Mouse (Mus musculus) adrenal gland, adult (tissue): ENCODE results near the gene Gm49333.
A peak's percentile ranks its signal among the peaks of the same experiment; 100 is the strongest.

Experiments used
- DNase-seq, 2 experiments: peaks; one replicate each; pipeline ENCODE4 v3.0.0; 2022 to 2023; ENCODE audit warnings: low spot score in 1 of 2; ENCODE audit not compliant: inconsistent age in 2 of 2

The Gm49333 gene

DNA sequence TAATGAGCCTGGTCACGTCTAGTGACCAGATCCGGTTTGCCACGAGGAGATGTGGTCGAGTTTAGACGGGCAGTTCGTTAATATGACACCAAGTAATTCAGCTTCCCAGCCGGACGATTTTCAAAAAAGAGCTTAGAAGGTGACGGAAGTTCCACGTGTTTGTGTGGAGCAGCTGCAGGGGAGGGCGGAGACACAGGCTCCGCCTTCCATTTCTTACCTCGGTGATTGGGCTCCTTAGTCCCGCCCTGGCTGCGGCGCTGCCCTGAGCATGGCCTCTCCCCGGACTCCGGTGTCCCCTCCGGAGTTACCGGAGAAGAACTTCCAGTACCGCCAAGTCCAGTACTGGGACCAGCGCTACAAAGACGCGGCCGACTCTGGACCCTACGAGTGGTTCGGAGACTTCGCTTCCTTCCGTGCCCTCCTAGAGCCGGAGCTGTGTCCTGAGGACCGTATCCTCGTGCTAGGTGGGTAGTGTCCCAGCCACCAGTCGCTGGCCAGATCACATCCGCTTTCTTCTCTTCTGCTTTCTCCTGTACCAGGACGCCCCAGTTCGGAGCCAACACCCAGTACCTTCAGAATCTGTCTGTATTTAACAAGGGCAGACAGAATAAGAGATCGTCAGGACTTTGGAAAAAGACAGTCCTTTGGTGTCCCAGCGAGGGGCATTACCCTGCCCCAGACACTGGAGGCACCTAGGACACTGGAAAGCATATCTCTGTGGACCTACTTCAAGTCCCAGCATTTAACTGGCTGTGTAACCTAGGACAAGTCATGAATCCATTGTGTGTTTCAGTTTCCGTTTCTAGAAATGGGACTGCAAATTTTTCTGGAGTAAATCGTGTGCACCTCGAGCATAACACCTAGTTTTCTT is at the start of gene Gm49333, which contains the start of the genes Eef1akmt4 and Alg3:
Gm49333 (plus strand) TSS at position 254 of the 871 bp plus-strand sequence.
Eef1akmt4 (plus strand) TSS at position 237 of the 871 bp plus-strand sequence.
Alg3 (minus strand) TSS at position 379 of the 871 bp plus-strand sequence.
- peak; percentile 92 to 97 for DNase-seq

DNA sequence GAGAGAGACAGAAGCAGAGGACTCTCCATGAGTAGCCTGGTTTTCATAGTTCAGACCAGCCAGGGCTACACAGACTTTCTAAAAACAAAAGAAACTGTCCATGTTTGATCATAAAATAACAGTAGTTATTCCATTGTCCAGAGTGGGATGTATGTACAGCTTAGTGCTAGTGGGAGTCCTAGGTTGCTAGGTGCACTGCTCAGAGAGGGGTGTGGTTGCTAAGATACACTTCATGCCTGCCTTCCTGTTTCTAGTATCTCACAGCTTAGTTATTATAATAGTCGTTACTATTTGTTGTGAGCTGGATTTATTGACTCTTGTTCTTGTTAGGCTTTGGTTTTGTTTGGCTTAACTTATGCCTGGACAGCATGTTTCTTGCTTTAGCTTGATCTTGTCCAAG is 46.3 kb upstream of the Gm49333 start:
- peak in 1 of 2 experiments; percentile 15 for DNase-seq

DNA sequence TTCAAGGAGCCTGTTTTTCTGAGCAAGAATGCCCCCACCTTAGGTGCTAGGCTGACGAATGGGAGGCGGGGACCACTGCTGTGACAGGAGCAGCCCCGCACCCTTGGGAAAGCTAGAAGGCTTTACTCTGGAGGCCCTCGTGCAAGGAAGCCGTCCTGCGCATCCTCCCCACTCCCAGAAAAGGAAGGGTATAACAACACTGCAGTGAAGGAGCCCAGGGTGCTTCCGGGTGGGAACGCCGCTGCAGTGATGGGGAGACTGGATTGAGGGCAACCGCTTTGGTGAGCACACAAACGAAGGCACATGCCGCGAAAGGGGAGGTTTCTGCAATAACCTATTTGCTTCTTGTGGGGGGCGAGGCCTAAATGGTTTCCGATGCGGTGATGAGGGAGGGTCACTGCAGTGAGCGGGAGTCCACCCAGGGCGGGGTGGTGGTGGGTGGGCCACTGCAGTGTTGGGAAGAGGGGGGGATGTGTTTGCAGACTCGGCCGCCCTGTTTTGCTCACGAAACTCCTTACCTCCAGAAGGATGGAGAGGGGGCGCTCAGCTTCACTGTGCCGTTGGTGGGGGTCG is 22.0 kb upstream of the Gm49333 start, which contains the start of gene Vwa5b2:
Vwa5b2 (plus strand) TSS at position 106 of the 573 bp plus-strand sequence.
- DNase-seq, result no peak

DNA sequence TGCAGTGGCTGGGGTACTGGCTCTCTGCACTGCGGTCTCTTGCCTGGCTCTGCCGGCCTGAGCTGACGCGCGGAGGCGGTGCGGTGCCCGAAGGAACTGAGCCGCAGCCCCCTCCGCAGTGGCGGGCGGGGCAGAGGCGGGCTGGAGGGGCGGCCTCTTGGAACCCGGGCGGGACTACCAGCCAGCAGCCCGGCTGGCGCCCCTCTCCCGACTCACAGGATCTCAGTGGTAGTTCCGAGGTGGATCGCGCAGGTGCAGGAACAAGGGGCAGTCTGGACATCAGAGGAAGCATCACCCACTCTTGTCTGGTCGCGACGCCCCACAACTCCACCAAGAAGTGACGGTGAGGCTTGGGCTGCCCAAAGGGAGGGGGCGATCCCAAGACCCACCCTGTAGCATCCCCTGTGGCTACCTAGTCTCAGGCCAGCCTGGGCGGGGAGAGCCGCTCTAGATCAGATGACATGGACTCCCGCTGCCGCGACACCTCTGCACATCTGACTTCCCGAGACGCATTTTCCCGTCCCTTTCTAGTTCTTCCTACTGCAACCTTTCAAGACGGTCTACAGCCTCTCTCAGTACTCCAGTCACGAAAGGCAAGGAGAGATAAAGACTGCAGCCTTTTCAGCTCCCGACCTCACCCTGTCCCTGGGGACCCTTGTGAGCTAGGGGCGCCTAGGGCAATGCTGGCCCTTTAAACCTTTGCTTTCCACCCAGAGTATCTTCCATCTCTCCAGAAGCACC is 21.3 kb upstream of the Gm49333 start:
- DNase-seq, result peak; percentile 30 to 60

DNA sequence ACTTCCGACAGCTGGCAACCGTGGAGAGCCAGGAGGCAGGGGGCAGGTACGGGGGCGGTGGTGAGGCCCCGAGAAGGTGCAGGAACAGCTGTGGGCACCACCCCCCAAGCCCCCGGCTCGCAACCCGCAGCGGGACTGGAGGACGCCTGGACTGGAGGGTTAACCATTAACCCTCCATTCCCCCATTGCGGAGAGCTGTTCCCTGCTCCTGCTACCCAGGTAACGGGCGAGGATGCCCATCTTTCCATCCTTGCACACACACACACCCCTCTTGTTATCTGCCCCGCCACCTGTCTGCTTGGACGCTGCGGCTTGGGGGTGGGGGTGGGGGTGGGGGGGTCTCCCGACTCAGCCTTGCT is 20.8 kb upstream of the Gm49333 start:
- DNase-seq, result no peak

DNA sequence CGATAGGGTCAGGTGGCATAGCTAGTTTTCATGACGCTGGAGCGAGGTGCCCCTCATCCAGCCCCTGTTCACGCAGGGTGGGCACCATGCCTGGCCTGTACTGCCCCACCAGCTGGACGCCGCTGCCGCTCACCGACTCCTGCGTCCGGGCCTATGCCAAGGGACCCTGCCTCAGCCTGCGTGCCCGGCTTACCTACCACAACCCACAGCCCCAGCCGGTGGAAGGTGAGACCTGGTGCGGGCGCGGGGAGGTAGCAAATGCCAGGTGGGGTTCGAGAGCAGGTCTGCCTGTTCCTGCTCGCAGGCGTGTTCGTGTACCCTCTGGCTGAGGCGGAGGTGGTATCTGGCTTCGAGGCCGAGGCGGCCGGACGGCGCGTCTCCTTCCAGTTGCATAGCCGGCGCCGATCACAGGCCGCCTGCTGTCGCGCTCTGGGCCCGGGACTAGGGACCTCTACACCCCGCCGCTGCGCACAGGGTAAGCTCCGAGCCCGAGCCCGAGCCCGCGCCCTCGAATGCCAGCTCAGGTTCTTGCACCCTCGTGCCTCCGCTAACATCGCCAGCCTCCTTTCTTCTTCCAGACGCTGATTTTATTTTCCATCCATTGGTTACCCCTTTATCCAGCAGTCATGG is 20.2 kb upstream of the Gm49333 start:
- no peak for DNase-seq

DNA sequence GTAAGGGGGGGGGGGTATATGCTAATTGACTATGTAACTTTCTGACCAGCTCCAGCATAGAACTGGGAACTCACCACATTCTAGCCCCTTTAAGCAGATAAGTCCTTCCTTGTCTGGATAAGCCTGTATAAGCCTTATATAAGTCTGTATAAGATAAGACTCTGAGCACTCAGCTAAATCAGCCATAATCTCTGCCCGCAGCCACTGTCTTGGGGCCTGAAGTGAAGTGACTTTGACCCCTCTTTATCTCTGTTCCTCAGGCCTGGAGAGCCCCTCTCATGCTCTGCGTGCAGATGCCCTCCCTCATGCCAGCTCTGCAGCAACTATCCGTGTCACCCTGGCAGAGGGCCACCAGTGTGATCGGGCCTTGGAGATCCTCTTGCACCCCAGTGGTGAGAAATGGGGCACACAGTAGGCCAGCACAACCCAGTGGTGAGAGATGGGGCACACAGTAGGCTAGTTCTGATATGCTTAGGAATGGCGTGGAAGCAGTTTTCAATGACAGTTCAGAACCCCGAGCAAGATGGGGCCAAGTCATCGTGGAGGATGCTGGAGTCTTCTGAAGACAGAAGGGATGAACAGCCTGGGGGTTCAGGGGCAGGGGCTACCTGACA is 16.2 kb upstream of the Gm49333 start:
- no peak for DNase-seq

DNA sequence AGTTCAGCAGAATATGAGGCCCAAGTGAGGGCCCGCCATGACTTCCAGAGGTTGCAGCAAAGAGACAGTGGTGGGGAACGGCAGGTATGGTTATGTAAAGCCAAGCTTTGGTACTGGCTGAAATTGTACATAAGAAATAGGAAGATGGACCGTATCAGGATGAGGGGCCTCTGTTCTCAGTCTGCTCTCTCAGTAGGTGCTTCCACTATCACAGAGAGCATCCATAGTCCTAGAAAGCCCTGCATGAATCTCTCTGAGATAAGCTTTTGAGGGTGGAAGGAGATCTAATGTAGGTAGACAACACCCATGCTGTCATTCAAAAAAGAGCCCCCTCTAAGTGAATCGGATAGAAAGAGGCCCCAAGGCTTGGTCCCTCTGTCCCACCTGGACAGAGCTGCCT is 15.7 kb upstream of the Gm49333 start:
- no peak for DNase-seq

DNA sequence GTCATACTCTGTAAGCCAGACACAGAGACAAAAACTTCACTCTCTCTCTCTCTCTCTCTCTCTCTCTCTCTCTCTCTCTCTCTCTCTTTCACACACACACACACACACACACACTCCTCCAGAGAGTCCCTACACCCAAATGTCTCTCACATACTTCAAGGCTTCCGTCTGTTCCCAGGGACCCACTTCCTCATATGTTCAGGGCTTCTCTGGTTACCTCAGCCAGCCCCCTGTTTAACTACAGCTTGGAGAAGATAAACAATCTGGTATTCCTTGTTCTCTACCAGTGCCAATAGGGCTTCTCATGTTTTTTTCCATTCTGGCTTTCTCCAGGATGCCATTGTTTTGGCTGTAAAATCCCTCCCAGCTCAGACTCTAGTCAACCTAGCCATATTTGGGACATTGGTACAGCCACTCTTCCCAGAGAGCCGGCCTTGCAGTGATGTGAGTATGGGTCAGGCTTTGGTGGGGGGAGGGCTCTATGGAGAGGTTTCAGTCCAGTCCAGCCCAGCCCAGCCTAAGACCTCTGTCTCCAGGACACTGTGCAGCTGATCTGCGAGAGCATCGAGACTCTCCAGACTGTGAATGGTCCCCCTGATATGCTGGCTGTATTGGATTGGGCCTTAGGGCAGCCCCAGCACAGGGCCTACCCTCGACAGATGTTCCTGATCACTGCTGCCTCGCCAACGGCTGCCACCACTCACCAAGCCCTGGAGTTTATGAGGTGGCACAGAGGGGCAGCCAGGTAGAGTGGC is 14.5 kb upstream of the Gm49333 start:
- no peak for DNase-seq

DNA sequence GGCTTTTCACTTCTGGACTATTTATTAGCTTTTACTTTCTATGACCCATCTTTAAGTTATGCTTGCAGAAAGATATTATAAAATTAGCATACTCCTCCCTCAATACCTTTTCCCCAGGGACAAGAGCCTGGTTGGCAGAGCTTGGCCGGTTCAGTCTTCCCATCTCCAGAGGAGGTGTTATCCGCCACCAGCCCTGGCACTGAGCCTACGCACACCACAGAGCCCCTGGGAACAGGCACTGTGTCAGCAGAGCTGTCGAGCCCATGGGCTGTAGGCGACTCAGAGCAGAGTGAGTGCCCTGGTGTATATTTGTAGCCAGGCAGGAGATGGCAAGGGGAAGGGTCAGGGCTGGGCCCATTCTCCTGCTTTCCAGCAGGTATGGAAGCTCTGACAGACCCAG is 10.9 kb upstream of the Gm49333 start:
- DNase-seq, result no peak

DNA sequence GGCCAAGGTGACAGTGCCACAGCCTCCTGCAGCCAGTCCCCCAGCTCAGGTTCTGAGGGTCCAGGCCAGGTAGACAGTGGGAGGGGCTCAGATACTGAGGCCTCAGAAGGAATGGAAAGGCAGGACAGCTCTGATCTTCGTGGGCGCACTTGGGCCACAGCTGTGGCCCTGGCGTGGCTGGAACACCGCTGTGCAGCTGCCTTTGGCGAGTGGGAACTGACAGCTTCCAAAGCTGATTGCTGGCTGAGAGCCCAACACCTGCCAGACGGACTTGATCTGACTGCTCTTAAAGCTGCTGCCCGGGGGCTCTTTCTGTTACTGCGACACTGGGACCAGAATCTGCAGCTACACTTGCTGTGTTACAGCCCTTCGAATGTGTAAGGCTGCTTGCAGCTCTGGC is 6.7 kb upstream of the Gm49333 start:
- no peak for DNase-seq

DNA sequence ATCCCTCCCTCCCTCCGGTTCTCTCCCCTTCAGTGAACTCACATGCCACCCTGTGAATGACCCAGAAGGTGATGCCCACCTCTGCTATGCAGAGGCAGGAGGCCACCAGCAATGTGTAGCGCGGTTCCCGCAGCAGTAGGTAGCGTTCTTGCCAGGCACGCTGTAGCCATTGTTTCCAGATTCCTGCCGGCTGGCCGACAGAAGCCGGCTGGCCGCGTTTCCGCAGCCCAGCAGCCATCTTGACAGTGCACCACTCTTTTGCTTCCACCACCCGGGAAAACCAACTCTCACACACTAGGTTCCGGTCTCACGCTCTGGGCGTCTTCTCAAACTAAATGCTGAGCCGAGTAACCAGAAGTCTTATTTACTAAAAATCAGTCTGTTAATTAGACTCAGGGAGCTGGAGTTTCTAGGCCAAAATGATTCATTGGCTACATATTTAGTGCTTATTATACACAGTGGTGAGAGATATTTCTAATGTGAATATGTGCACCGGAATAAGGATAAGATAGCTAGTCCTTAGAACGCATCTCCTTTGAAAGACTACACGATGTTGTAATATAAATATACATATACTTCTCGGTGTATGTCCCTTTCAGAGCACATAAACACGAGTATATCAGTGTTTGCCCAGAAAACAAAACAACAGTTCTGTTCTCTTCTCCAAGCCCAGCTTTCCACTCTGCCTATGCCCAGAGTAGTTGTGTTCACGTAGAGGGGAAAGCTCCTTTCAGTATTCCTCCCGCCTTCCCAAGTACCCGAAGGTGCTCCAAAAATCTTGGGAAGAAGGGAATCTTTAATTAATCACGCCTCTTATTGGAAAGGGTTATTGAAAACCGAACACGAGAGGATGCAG is 681 bp upstream of the Gm49333 start:
- DNase-seq, result peak; percentile 78 to 94

DNA sequence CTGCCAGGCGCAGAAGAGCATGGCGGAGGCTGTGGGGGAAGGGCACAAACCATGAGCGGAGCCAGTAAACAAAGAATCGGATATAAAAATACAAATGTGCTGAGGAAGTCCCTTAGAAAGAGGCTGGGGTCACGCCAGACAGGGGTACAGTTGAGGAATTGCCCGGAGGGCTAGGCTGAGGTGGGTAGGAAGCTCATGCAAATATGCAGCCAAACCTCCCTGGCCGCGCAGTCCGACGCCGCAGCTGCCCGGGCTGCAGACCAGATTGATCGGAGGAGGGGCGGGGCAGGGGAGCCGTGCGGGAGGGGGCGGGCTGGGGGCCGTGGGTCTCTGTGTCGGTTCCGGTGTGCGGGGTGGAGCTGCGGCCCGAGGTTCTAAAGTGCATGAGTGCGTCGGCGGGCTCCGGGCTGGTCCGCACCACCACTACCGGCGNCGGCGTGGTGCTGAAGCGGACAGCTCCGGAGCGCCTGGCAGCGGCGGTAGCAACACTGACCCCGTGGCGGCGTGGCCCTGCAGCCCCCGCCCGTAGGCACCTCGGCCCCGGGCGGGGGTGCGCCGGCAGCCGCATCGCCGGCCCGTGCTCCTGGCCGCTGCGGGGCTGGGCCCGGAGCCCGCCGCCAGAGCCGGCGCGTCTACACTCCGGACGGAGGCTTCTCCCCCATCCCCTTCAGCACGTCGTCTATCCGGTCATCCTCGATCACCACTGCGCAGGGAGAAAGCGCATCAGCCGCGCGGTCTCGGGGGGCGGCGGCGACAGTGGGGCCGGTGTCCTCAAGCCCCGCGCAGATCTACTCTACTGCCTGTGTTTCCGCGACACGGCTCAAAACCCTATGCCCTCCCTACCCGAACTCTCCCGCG is 8.4 kb downstream of the Gm49333 start:
- DNase-seq, result peak; percentile 45 to 78

DNA sequence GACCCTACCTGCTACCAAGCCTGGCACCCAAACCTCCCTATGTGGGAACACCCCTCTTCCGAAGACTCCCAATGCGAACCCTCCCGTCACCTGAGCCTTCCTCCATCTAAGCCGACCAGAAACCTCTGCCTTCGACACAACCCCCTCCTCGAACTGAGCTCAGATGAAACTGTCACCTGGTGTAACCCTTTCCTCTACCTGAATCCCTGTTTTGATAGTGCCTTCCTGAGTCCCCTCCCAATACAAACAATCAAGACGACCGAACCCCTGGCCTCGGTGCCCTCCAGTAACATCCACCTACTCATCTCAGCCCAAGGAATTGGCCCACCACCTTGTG is 9.0 kb downstream of the Gm49333 start:
- no peak for DNase-seq

DNA sequence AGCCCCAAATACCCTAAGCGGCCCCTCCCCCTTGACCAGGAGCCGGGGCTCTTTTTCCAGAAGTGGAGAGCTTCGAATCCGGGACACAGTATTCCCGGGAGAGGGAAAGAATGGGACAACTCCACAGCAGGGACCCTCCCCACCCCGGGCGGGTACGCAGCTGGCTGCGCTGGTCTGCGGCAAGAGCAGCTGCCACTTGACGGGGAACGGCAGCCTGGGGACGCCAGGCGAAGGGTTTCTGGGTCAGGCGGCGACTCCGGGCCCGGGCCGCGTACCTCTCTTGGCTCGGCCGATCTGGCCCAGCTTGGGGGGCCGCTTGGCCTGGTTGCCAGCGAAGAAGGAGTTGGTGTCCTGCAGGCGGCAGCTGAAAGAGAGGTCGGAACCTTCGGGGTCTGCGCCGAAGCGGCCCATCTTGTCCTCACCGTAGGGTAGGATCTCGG is 9.4 kb downstream of the Gm49333 start:
- DNase-seq, result peak in 1 of 2 experiments; percentile 88

DNA sequence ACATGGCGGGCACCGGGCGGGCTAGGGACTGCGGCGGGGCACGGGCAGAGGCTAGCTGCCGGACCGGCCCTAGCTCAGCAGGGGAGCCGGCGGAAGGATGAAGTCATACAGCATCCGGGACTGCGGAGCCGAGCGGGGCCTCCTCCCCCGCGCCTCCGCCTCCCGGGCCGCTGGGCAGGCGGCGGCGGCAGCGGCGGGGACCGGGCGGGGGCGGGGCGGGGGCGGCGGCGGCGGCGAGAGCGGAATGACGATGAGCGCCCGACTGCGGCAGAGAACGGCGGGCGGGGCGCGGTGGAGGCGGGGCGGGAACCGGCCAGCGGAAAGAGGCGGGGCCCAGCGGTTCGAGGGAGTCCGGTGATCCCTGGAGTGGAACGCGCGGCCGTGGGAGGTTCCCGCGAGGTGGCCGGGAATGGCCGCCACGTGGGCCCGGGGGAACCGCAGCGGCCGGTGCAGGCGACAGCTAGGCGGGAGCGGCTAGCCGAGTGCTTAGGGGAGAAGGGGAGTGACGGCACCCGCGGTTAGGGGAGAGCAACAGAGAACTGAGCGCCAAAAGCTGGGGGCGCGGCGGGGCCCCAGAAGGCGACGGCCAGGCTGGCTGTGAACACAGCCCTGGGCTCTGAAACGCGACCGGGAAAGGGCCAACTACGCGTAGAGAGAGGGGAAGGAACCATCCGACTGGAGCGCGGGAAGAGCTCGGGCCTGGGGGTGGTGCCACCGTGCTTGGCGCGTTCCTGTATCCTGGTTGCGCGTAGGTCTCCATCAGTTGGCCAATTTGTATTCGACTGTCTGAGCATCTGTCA is 10.0 kb downstream of the Gm49333 start, which contains the start of gene Camk2n2:
Camk2n2 (minus strand) TSS at position 97 of the 800 bp plus-strand sequence.
- peak; percentile 86 to 93 for DNase-seq

DNA sequence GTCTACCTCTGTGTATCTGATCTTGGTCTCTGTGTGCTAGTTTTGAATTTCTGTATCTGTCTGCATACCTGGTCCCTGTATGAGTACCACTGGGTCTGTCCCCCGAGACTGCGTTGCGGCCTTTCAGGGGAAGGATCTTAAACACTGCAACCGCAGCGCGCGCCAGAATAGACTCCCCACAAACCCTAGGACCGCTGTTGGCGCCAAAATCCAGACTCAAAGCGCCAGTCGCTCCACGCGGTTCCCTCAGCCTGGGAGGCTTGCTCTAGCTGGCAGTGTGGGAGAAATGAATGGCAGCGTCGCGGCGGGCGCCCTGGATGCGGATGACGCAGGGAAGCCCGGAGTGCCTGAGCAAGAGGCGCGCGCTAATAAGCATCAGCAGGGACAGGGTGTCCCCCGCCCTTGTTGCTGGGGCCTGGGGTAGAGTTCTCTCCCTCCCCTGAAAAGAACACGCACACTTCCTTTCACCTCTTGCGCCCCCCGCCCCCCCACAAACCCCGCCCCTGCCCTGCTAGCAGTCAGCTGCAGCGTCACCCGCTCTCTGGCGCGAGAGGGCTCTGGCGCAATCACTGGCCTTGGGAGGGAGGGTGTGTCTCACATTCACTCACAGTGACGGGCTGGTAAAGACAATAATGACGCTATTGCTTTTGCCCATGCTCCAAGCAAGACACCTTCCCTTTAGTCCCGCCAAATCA is 10.7 kb downstream of the Gm49333 start:
- DNase-seq, result peak; percentile 92 to 96
